In the genomic region with DNA sequence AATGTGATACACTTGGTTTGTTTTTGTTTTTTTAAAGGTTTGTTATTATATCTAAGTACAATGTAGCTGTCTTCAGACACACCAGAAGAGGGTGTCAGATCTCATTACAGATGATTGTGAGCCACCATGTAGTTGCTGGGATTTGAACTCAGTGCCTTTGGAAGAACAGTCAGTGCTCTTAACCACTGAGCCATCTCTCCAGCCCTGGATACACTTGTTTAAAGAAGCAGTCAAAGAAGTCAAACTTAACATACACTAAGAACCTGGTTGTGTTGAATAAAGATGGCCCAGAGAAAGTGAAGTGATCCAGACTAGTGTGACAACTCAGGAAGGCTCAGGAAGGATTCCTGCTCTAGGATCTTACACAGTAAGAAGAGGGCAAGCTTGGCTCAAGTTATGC, we compare ENCODE assay signal across 23 mouse cellular contexts. TPM values are rescaled to one million over a fixed set of nuclear protein-coding genes. Genes with fewer than 3 reads are reported as not detected.
DNase-seq lines count a peak whose midpoint lies in the region; ATAC-seq and TF ChIP-seq lines count a peak whose summit lies in the region.
"Not testable (repeated sequence)": the region's sequence is repeated elsewhere in the genome, so short reads cannot be mapped to it uniquely, and the experiment has no call there.
"Had no signal": no experiment of that assay in that cellular context is flagged by ENCODE, and none has a peak within 500 bp of the region (broad histone marks: within the 10 kb centered on the region; RNA-seq: fewer than 3 reads in every experiment).

No protein-coding gene starts in this region.

- in situ Hi-C loops in CH12.LX (cut with MboI; ENCODE audit: low pct_ligation_motif_present, low pct_unique_long_range_greater_than_20kb, low sequenced_read_pairs) = loop anchor here (5.0 to 25.0 kb wide), 4 partner anchors 38 to 1003 kb away; a partner anchor contains a TSS

- H3K36me3 ChIP-seq in CH12.LX (replicated peaks in 1 of 2; ENCODE audit: control insufficient read depth in 1 of 2, insufficient read depth in 1 of 2, low read length in 1 of 2); liver, embryonic 12.5 days; liver, embryonic 14.5 days (replicated peaks; ENCODE audit: control insufficient read depth, insufficient read depth, low read depth); liver, embryonic 16.5 days (ENCODE audit: control insufficient read depth, insufficient read depth): not testable (repeated sequence)

- H3K9me3 ChIP-seq in CH12.LX (replicated peaks; ENCODE audit: low read length); liver, embryonic 12.5 days (replicated peaks); liver, embryonic 14.5 days (ENCODE audit: control insufficient read depth, low read length); liver, embryonic 16.5 days (replicated peaks; ENCODE audit: control insufficient read depth, low read length): not testable (repeated sequence)

- DNase-seq in CH12.LX (ENCODE audit: extremely low read depth); liver, embryonic 14.5 days (ENCODE audit: low read depth in 3 of 3, low spot score in 3 of 3): not testable (repeated sequence)
- peak; percentile 24 for DNase-seq in heart, adult 11 months
- peak; percentile 0 for DNase-seq in liver

- H3K4me2 ChIP-seq in CH12.LX (ENCODE audit: insufficient read depth, low read depth, poor library complexity, severe bottlenecking); liver, embryonic 12.5 days; liver, embryonic 14.5 days (ENCODE audit: low read depth); liver, embryonic 16.5 days (ENCODE audit: low read depth, low read length): not testable (repeated sequence)

- H3K4me1 ChIP-seq in CH12.LX (ENCODE audit: control insufficient read depth in 1 of 2, insufficient read depth in 2 of 2) = not testable (repeated sequence)
- peaks cover 93% of the 10 kb centered on the region for H3K4me1 ChIP-seq in liver, embryonic 12.5 days
- peaks cover 76 to 78% of the 10 kb centered on the region in 2 experiments for H3K4me1 ChIP-seq in liver, embryonic 14.5 days (replicated peaks; ENCODE audit: control insufficient read depth in 2 of 2, insufficient read depth in 2 of 2, low read length in 1 of 2)
- peaks cover 73% of the 10 kb centered on the region for H3K4me1 ChIP-seq in liver, embryonic 16.5 days (ENCODE audit: control insufficient read depth, low read depth, low read length)

- not testable (repeated sequence) for TF ChIP-seq EP300 in CH12.LX (IDR thresholded peaks at IDR 0.05; ENCODE audit: low read length); liver, embryonic 14.5 days (IDR thresholded peaks at IDR 0.05; ENCODE audit: low read depth)

- H3K27ac ChIP-seq in CH12.LX (ENCODE audit: insufficient read depth, low read depth) = not testable (repeated sequence)
- peak overlapping the region; percentile 100 for H3K27ac ChIP-seq in liver, embryonic 12.5 days
- H3K27ac ChIP-seq in liver, embryonic 14.5 days = peak overlapping the region; percentile 68
- H3K27ac ChIP-seq in liver, embryonic 16.5 days (ENCODE audit: low read length) = peak overlapping the region; percentile 76

- H3K27me3 ChIP-seq in CH12.LX (replicated peaks); liver, embryonic 12.5 days (replicated peaks); liver, embryonic 14.5 days (ENCODE audit: control insufficient read depth, insufficient read depth, low read length); liver, embryonic 16.5 days (ENCODE audit: control insufficient read depth, insufficient read depth, low read depth, low read length): not testable (repeated sequence)

- not testable (repeated sequence) for TF ChIP-seq POLR2A in CH12.LX (IDR thresholded peaks at IDR 0.05; ENCODE audit: low read depth, low read length)

- H3K79me2 ChIP-seq in CH12.LX (replicated peaks; ENCODE audit: control insufficient read depth, extremely low read depth, insufficient read depth, poor library complexity, severe bottlenecking) = not testable (repeated sequence)

- not testable (repeated sequence) for TF ChIP-seq CTCF in CH12.LX (conservative IDR thresholded peaks at IDR 0.05 in 1 of 2, IDR thresholded peaks at IDR 0.05 in 1 of 2; ENCODE audit: low read depth in 2 of 2, low read length in 2 of 2); liver, embryonic 14.5 days (IDR thresholded peaks at IDR 0.05; ENCODE audit: low read depth)

- not testable (repeated sequence) for H3K4me3 ChIP-seq in CH12.LX (replicated peaks in 1 of 3; ENCODE audit: low read depth in 2 of 3, low read length in 2 of 3, poor library complexity in 1 of 3); liver, embryonic 12.5 days; liver, embryonic 14.5 days (ENCODE audit: insufficient read depth in 1 of 2, low read depth in 2 of 2, low read length in 2 of 2); liver, embryonic 16.5 days (ENCODE audit: low read depth, low read length)

- TF ChIP-seq RAD21 in CH12.LX (IDR thresholded peaks at IDR 0.05; ENCODE audit: low read depth, low read length) = not testable (repeated sequence)

- dilution Hi-C loops in CH12.LX (cut with MboI; ENCODE audit: extremely low pct_ligation_motif_present, extremely low pct_unique_long_range_greater_than_20kb, low sequenced_read_pairs) = not testable (repeated sequence)

- not testable (repeated sequence) for H3K9ac ChIP-seq in CH12.LX (ENCODE audit: insufficient read depth, low read depth); liver, embryonic 12.5 days; liver, embryonic 14.5 days (replicated peaks)
- 0 out of 2 replicates have a peak overlapping the region, but pooled peaks have one; percentile 30 for H3K9ac ChIP-seq in liver, embryonic 16.5 days (ENCODE audit: low read depth, low read length)

- not testable (repeated sequence) for ATAC-seq in liver, embryonic 12.5 days; liver, embryonic 14.5 days (ENCODE audit: insufficient read depth); liver, embryonic 16.5 days (ENCODE audit: low read depth)

TF ChIP-seq in CH12.LX, 34 proteins besides CTCF, POLR2A, EP300 and RAD21:
- peak; percentile 58; the same call in 1 of the 2 replicates for TF ChIP-seq TBP (conservative IDR thresholded peaks at IDR 0.05; ENCODE audit: low read depth, low read length)

RNA-seq across cellular contexts. Expression of a gene that starts 5.0 kb away (rescaled TPM):
- 77.2 and 91.4 TPM in 2 replicates for total RNA-seq in CH12.LX (2012; rRNA removed)
- total RNA-seq in CH12.LX (2014; rRNA removed) = 70.3 and 74.5 TPM in 2 replicates
- polyA plus RNA-seq in CH12.LX (2012; ENCODE audit: insufficient read length, low read depth) = 72.3 and 75.6 TPM in 2 replicates
- 692 and 703 TPM in 2 replicates for polyA plus RNA-seq in liver, embryonic 12.5 days (2016; fragmentation: Nextera tagmentation; extraction: Ambion mirVana)
- 207 and 272 TPM in 2 replicates for polyA plus RNA-seq in liver, embryonic 14.5 days (2012; rRNA removed)
- 326 and 386 TPM in 2 replicates for polyA plus RNA-seq in liver, embryonic 14.5 days (2014; fragmentation: Nextera tagmentation; extraction: Ambion mirVana)
- 356 and 399 TPM in 2 replicates for polyA plus RNA-seq in liver, embryonic 16.5 days (2015; fragmentation: Nextera tagmentation; extraction: Ambion mirVana)

RNA-seq across cellular contexts. Expression of a gene that starts 26.6 kb away (rescaled TPM):
- total RNA-seq in CH12.LX (2012; rRNA removed) (0.17 and 0.21 TPM in 2 replicates), CH12.LX (2014; rRNA removed) (not detected in 2 replicates)
- not detected in 2 replicates for polyA plus RNA-seq in CH12.LX (2012; ENCODE audit: insufficient read length, low read depth)
- polyA plus RNA-seq in liver, embryonic 12.5 days (2016; fragmentation: Nextera tagmentation; extraction: Ambion mirVana) = not detected in 2 replicates
- polyA plus RNA-seq in liver, embryonic 14.5 days (2012; rRNA removed) = not detected in 2 replicates
- polyA plus RNA-seq in liver, embryonic 14.5 days (2014; fragmentation: Nextera tagmentation; extraction: Ambion mirVana) = not detected in 2 replicates
- polyA plus RNA-seq in liver, embryonic 16.5 days (2015; fragmentation: Nextera tagmentation; extraction: Ambion mirVana) = not detected in 2 replicates
- total RNA-seq: adrenal gland, adult 18-20 months; adrenal gland, adult 8-10 months; adrenal gland, postnatal 14 days; adrenal gland, postnatal 36 days; ES-E14; forebrain, postnatal 0 days had no signal
- polyA plus RNA-seq: activated CD4-positive, CD25-positive, alpha-beta regulatory T cell, adult 4 months; CD4-positive, CD25-positive, alpha-beta regulatory T cell, adult 4 months; cerebellum, adult 2 months; cortical plate, adult 2 months; embryonic facial prominence, embryonic 10.5 days; embryonic facial prominence, embryonic 12.5 days; embryonic facial prominence, embryonic 14.5 days; forebrain, embryonic 11.5 days; forebrain, embryonic 13.5 days; forebrain, embryonic 15.5 days; forebrain, postnatal 0 days; Patski had no signal

RNA-seq across cellular contexts. Expression of a gene that starts 48.4 kb away (rescaled TPM):
- total RNA-seq in CH12.LX (2012; rRNA removed) (not detected in 2 replicates), CH12.LX (2014; rRNA removed) (not detected in 2 replicates)
- polyA plus RNA-seq in CH12.LX (2012; ENCODE audit: insufficient read length, low read depth) = not detected in 2 replicates
- polyA plus RNA-seq in liver, embryonic 12.5 days (2016; fragmentation: Nextera tagmentation; extraction: Ambion mirVana) = not detected in 2 replicates
- not detected in 2 replicates for polyA plus RNA-seq in liver, embryonic 14.5 days (2012; rRNA removed)
- not detected in 2 replicates for polyA plus RNA-seq in liver, embryonic 14.5 days (2014; fragmentation: Nextera tagmentation; extraction: Ambion mirVana)
- not detected in 2 replicates for polyA plus RNA-seq in liver, embryonic 16.5 days (2015; fragmentation: Nextera tagmentation; extraction: Ambion mirVana)
- total RNA-seq: adrenal gland, adult 18-20 months; adrenal gland, adult 8-10 months; adrenal gland, postnatal 14 days; adrenal gland, postnatal 36 days; ES-E14; forebrain, postnatal 0 days had no signal
- polyA plus RNA-seq: activated CD4-positive, CD25-positive, alpha-beta regulatory T cell, adult 4 months; CD4-positive, CD25-positive, alpha-beta regulatory T cell, adult 4 months; cerebellum, adult 2 months; embryonic facial prominence, embryonic 10.5 days; embryonic facial prominence, embryonic 12.5 days; embryonic facial prominence, embryonic 14.5 days; forebrain, embryonic 11.5 days; forebrain, embryonic 13.5 days; forebrain, embryonic 15.5 days; forebrain, postnatal 0 days; Patski had no signal

RNA-seq across cellular contexts. Expression of a gene that starts 53.7 kb away (rescaled TPM):
- total RNA-seq in CH12.LX (2012; rRNA removed) (13.8 and 14.5 TPM in 2 replicates), CH12.LX (2014; rRNA removed) (8.3 and 8.7 TPM in 2 replicates)
- 3.9 and 4.7 TPM in 2 replicates for polyA plus RNA-seq in CH12.LX (2012; ENCODE audit: insufficient read length, low read depth)
- not detected in 2 replicates for polyA plus RNA-seq in liver, embryonic 12.5 days (2016; fragmentation: Nextera tagmentation; extraction: Ambion mirVana)
- 0.02 and 0.07 TPM in 2 replicates for polyA plus RNA-seq in liver, embryonic 14.5 days (2012; rRNA removed)
- 0.08 and 0.14 TPM in 2 replicates for polyA plus RNA-seq in liver, embryonic 14.5 days (2014; fragmentation: Nextera tagmentation; extraction: Ambion mirVana)
- polyA plus RNA-seq in liver, embryonic 16.5 days (2015; fragmentation: Nextera tagmentation; extraction: Ambion mirVana) = not detected in 2 replicates
- total RNA-seq: adrenal gland, adult 18-20 months; adrenal gland, adult 8-10 months; adrenal gland, postnatal 14 days; adrenal gland, postnatal 36 days; ES-E14 had no signal
- polyA plus RNA-seq: cerebellum, adult 2 months; cortical plate, adult 2 months; embryonic facial prominence, embryonic 10.5 days; embryonic facial prominence, embryonic 12.5 days; embryonic facial prominence, embryonic 14.5 days; forebrain, embryonic 11.5 days; forebrain, embryonic 13.5 days; forebrain, postnatal 0 days; Patski had no signal
